Mouse (Mus musculus) embryonic fibroblast, embryonic 13.5 days (primary cell): ENCODE results near the gene Gm20388.

Source experiments
- CTCF ChIP-seq: IDR thresholded peaks from 2 replicates; pipeline ENCODE4 v1.5.1; 2011; ENCODE audit warnings: mild to moderate bottlenecking, control low read depth, low read length, moderate library complexity, borderline replicate concordance; ENCODE audit not compliant: insufficient read depth
- POLR2A ChIP-seq: IDR thresholded peaks from 2 replicates; pipeline ENCODE4 v1.6.1; 2011; ENCODE audit warnings: low read depth, mild to moderate bottlenecking, control low read depth, low read length, moderate library complexity

- TF ChIP-seq POLR2A (no peak), CTCF (no peak)
Measured at GRCm38 (mm10) chr8:122134121-122134529, 2223.5 kb downstream of the Gm20388 start.
